Mouse (Mus musculus) heart, embryonic 14.5 days (tissue): Measurements from ENCODE around the gene Tcf7l2. TPM values are rescaled to one million over a fixed set of nuclear protein-coding genes. Genes with fewer than 3 reads are reported as not detected.

Source experiments
- ATAC-seq: fragments of 200-750 bp; cut with Nextera tagmentation; 2 replicates; pipeline ENCODE4 v1.8.0; 2017; ENCODE audit warnings: low read depth, moderate TSS enrichment; ENCODE audit not compliant: insufficient number of reproducible peaks, insufficient read depth, low FRiP score
- H3K27ac ChIP-seq, 2 experiments: fragments of 200-500 bp in 1 of 2; fragments of 300-500 bp in 1 of 2; sonication (generic) in 1 of 2; replicated peaks in 1 of 2; 2 replicates each; pipeline ENCODE4 v1.5.1; 2012 to 2014; ENCODE audit warnings: low read depth in 2 of 2, low read length in 2 of 2, control low read depth in 1 of 2, mild to moderate bottlenecking in 1 of 2, mixed read lengths in 1 of 2; ENCODE audit not compliant: control insufficient read depth in 1 of 2, insufficient read depth in 1 of 2
- H3K27me3 ChIP-seq: fragments of 300-500 bp; sonication (generic); 2 replicates; pipeline ENCODE4 v1.6.1; 2014; ENCODE audit warnings: mild to moderate bottlenecking, low read length, control low read depth; ENCODE audit not compliant: control insufficient read depth, insufficient read depth
- H3K36me3 ChIP-seq: fragments of 300-500 bp; sonication (generic); 2 replicates; pipeline ENCODE4 v1.6.1; 2014; ENCODE audit warnings: mild to moderate bottlenecking, control low read depth, low read length, mixed read lengths; ENCODE audit not compliant: control insufficient read depth, insufficient read depth
- H3K4me1 ChIP-seq, 2 experiments: fragments of 200-500 bp in 1 of 2; fragments of 300-500 bp in 1 of 2; sonication (generic) in 1 of 2; 2 replicates each; pipeline ENCODE4 v1.6.1; 2012 to 2014; ENCODE audit warnings: low read length in 2 of 2, control low read depth in 1 of 2, mixed read lengths in 1 of 2; ENCODE audit not compliant: control insufficient read depth in 2 of 2, insufficient read depth in 2 of 2
- H3K4me2 ChIP-seq: fragments of 300-500 bp; sonication (generic); 2 replicates; pipeline ENCODE4 v1.6.1; 2014; ENCODE audit warnings: mild to moderate bottlenecking, low read length
- H3K4me3 ChIP-seq, 2 experiments: fragments of 200-500 bp in 1 of 2; fragments of 300-500 bp in 1 of 2; sonication (generic) in 1 of 2; 2 replicates each; pipeline ENCODE4 v1.5.1; 2012 to 2014; ENCODE audit warnings: low read length in 2 of 2, mild to moderate bottlenecking in 2 of 2, control low read depth in 1 of 2, low read depth in 1 of 2, moderate library complexity in 1 of 2; ENCODE audit not compliant: control insufficient read depth in 1 of 2, insufficient read depth in 1 of 2
- H3K9ac ChIP-seq: fragments of 300-500 bp; sonication (generic); 2 replicates; pipeline ENCODE4 v1.6.1; 2014; ENCODE audit warnings: mild to moderate bottlenecking, low read length
- H3K9me3 ChIP-seq: fragments of 300-500 bp; sonication (generic); 2 replicates; pipeline ENCODE4 v1.6.1; 2016; ENCODE audit warnings: low read length, control low read depth; ENCODE audit not compliant: control insufficient read depth
- WGBS: fragments of 180-500 bp; shearing (Covaris S2); extraction: QIAGEN DNeasy Blood & Tissue Kit; methylation state at CpG from one replicate; pipeline ENCODE4 v1.1.7; 2014; 5-methylcytosine and 5-hydroxymethylcytosine counted together
- polyA plus RNA-seq: library from polyadenylated mRNA; unstranded; fragments of >200 nt; fragmentation: Nextera tagmentation; extraction: Ambion mirVana; gene quantifications from 2 replicates; pipeline ENCODE4 v1.2.1, GENCODE M21; 2014

Tcf7l2 gene
- polyA plus RNA-seq, 1 experiment from 2014 or later = 56.7 TPM

DNA sequence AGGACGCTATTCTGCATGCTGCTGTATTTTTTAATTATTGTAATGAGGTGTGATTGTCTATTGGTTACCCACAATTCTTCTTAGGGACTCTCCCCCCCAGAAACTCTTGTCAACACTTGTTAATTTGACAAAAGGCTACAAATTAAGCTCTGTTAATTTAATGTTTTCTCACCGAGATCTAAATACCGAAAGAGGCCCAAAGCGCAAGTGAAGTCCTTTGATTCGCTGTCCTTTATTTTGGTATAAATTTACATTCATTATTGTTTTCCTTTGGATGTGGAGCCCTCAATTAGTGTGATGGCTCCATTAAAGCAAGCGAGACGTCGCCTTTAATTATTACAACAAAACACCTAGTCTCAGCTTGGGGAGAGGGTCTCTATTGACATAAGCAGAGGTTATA lies 170.3 kb downstream of the Tcf7l2 start:
- H3K9ac ChIP-seq = no peak overlapping the region
- no peaks in the 10 kb centered on the region for H3K4me1 ChIP-seq
- no peak for ATAC-seq
- peaks cover 6% of the 10 kb centered on the region; the same call in 1 of the 2 replicates for H3K9me3 ChIP-seq
- H3K4me2 ChIP-seq = no peak overlapping the region
- no peak overlapping the region for H3K4me3 ChIP-seq
- H3K27ac ChIP-seq = no peak overlapping the region
- 96% methylated on average over 8 of the region's 8 CpGs for WGBS
- H3K27me3 ChIP-seq = no peaks in the 10 kb centered on the region
- peaks cover 61% of the 10 kb centered on the region for H3K36me3 ChIP-seq

- no peak for ATAC-seq
- Histone ChIP-seq H3K4me3 (no peak overlapping the region), H3K4me1 (no peaks in the 10 kb centered on the region), H3K36me3 (peaks cover 68% of the 10 kb centered on the region), H3K27ac (no peak overlapping the region), H3K9me3 (peaks cover 6% of the 10 kb centered on the region; the same call in 1 of the 2 replicates), H3K27me3 (no peaks in the 10 kb centered on the region), H3K9ac (no peak overlapping the region), H3K4me2 (no peak overlapping the region)
- 91% methylated on average over 8 of the region's 8 CpGs for WGBS
These were observed 171.2 kb downstream of the Tcf7l2 start for GRCm38 (mm10) chr19:55912813-55913212.

- Histone ChIP-seq H3K27me3 (no peaks in the 10 kb centered on the region), H3K9ac (no peak overlapping the region), H3K36me3 (peaks cover 66% of the 10 kb centered on the region), H3K4me2 (no peak overlapping the region), H3K9me3 (peaks cover 6% of the 10 kb centered on the region; the same call in 1 of the 2 replicates), H3K4me1 (no peaks in the 10 kb centered on the region), H3K27ac (no peak overlapping the region), H3K4me3 (no peak overlapping the region)
- ATAC-seq = no peak
- WGBS = 94% methylated on average over 10 of the region's 10 CpGs
These were observed 172.0 kb downstream of the Tcf7l2 start for GRCm38 (mm10) chr19:55913585-55913984.

- H3K27ac ChIP-seq = no peak overlapping the region
- no peak overlapping the region for H3K4me3 ChIP-seq
- 77% methylated on average over 20 of the region's 20 CpGs for WGBS
- no peak overlapping the region for H3K4me2 ChIP-seq
- peaks cover 67% of the 10 kb centered on the region for H3K36me3 ChIP-seq
- H3K9me3 ChIP-seq = peaks cover 6% of the 10 kb centered on the region; the same call in 1 of the 2 replicates
- no peaks in the 10 kb centered on the region for H3K27me3 ChIP-seq
- H3K9ac ChIP-seq = no peak overlapping the region
- H3K4me1 ChIP-seq = no peaks in the 10 kb centered on the region
- no peak for ATAC-seq
These were observed 173.1 kb downstream of the Tcf7l2 start for GRCm38 (mm10) chr19:55914614-55915211.

DNA sequence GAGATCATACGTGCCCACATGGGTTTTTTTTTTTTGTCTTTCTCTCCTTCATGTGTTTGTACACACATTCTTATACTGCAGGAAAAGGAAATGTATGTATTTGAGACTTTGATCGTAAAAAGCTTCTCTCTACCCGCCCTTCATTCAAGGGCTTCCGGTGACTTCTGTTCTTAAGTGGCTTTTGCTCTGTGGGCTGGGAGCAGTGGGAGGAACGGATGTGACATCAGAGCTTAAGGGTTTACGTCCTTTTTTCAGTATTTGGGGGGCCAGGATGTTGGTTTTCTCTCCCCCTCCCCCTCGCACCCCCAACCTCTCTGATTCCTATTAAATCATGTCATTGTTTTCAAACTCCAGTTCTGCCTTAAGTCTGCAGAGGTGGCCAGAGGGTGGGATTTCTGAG lies 173.9 kb downstream of the Tcf7l2 start:
- Histone ChIP-seq H3K4me1 (no peaks in the 10 kb centered on the region), H3K27me3 (no peaks in the 10 kb centered on the region), H3K9ac (no peak overlapping the region), H3K27ac (no peak overlapping the region), H3K4me2 (no peak overlapping the region), H3K36me3 (peaks cover 68% of the 10 kb centered on the region), H3K9me3 (peaks cover 6% of the 10 kb centered on the region; the same call in 1 of the 2 replicates), H3K4me3 (no peak overlapping the region)
- whole genome bisulfite sequencing = 81% methylated on average over 7 of the region's 7 CpGs
- ATAC-seq = no peak

- H3K9ac ChIP-seq = no peak overlapping the region
- H3K27me3 ChIP-seq = no peaks in the 10 kb centered on the region
- H3K9me3 ChIP-seq = peaks cover 6% of the 10 kb centered on the region; the same call in 1 of the 2 replicates
- ATAC-seq = no peak
- no peak overlapping the region for H3K27ac ChIP-seq
- no peak overlapping the region for H3K4me2 ChIP-seq
- H3K36me3 ChIP-seq = peaks cover 68% of the 10 kb centered on the region
- H3K4me1 ChIP-seq = no peaks in the 10 kb centered on the region
- no peak overlapping the region for H3K4me3 ChIP-seq
- WGBS = 97% methylated on average over 3 of the region's 3 CpGs
These were observed 174.6 kb downstream of the Tcf7l2 start for GRCm38 (mm10) chr19:55916211-55916610.

DNA sequence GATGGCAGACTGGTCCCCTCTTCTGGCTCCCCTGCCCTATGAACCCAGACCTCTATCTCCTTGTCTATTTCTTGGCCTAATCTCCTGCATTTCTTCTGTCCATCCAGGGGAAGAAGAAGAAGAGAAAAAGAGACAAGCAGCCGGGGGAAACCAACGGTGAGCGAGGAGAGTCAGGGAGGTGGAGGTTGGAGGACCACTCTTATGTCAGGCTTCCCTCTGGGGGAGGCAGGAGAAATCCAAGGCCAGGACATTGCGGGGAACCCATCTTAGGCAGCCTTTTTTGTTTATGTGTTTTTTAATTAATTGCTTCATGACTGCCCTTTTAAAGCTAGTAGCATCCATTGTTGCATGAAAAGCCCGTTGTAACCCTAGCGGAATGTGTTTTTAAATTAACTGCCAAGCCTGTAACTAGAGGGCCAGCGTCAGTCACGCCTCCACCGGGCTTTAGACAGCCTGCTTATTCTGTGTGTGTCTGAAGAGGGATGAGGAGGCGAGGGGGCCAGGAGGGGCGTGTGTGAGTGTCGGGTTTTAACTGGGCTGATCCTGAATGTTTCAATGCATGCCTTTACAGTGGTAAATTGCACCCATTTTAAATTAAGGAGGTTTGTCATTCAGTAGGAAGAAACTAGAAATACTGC lies 182.3 kb downstream of the Tcf7l2 start:
- no peak overlapping the region for H3K4me3 ChIP-seq
- H3K36me3 ChIP-seq = peaks cover 58% of the 10 kb centered on the region
- H3K9me3 ChIP-seq = no peaks in the 10 kb centered on the region
- H3K27me3 ChIP-seq = no peaks in the 10 kb centered on the region
- no peak overlapping the region for H3K4me2 ChIP-seq
- no peak overlapping the region for H3K27ac ChIP-seq
- 58% methylated on average over 12 of the region's 12 CpGs for WGBS
- no peak overlapping the region for H3K9ac ChIP-seq
- ATAC-seq = no peak
- no peaks in the 10 kb centered on the region; a peak in 1 of 4 replicates for H3K4me1 ChIP-seq
